Mouse (Mus musculus) CH12.LX (cell line): Measurements from ENCODE around the gene C8g.

Source experiments
- BHLHE40 ChIP-seq: IDR thresholded peaks from 2 replicates; pipeline ENCODE4 v1.6.1; 2011; ENCODE audit warnings: mild to moderate bottlenecking, low read depth, low read length, improper control_type of control experiment
- CHD1 ChIP-seq: IDR thresholded peaks from 2 replicates; pipeline ENCODE4 v1.6.1; 2012; ENCODE audit warnings: low read depth, low read length, improper control_type of control experiment, inconsistent platforms
- CTCF ChIP-seq, 2 experiments: IDR thresholded peaks in 1 of 2; conservative IDR thresholded peaks in 1 of 2; 2 replicates each; pipeline ENCODE4 v1.5.1; 2011 to 2012; ENCODE audit warnings: low read depth in 2 of 2, low read length in 2 of 2, improper control_type of control experiment in 1 of 2, inconsistent platforms in 1 of 2, mild to moderate bottlenecking in 1 of 2, moderate library complexity in 1 of 2
- EP300 ChIP-seq: IDR thresholded peaks from 2 replicates; pipeline ENCODE4 v1.6.1; 2011; ENCODE audit warnings: low read length, improper control_type of control experiment
- HCFC1 ChIP-seq: IDR thresholded peaks from 2 replicates; pipeline ENCODE4 v1.6.1; 2012; ENCODE audit warnings: low read depth, mild to moderate bottlenecking, inconsistent platforms, low read length, improper control_type of control experiment
- IRF4 ChIP-seq: IDR thresholded peaks from 2 replicates; pipeline ENCODE4 v1.6.1; 2014; ENCODE audit warnings: low read depth, mild to moderate bottlenecking, inconsistent platforms, low read length, improper control_type of control experiment
- MAFK ChIP-seq: IDR thresholded peaks from 2 replicates; pipeline ENCODE4 v1.6.1; 2011; ENCODE audit warnings: low read length, improper control_type of control experiment; ENCODE audit not compliant: insufficient replicate concordance
- MAZ ChIP-seq: IDR thresholded peaks from 2 replicates; pipeline ENCODE4 v1.6.1; 2012; ENCODE audit warnings: low read depth, mild to moderate bottlenecking, inconsistent platforms, low read length, improper control_type of control experiment, moderate library complexity
- NRF1 ChIP-seq: IDR thresholded peaks from 2 replicates; pipeline ENCODE4 v1.6.1; 2014; ENCODE audit warnings: low read depth, mild to moderate bottlenecking, inconsistent platforms, low read length, improper control_type of control experiment, moderate library complexity
- POLR2A ChIP-seq: IDR thresholded peaks from 2 replicates; pipeline ENCODE4 v1.6.1; 2011; ENCODE audit warnings: low read depth, mild to moderate bottlenecking, improper control_type of control experiment, low read length
- POLR2AphosphoS2 ChIP-seq: IDR thresholded peaks from 2 replicates; pipeline ENCODE4 v1.6.1; 2011; ENCODE audit warnings: low read depth, low read length, improper control_type of control experiment
- RAD21 ChIP-seq: IDR thresholded peaks from 2 replicates; pipeline ENCODE4 v1.6.1; 2011; ENCODE audit warnings: low read depth, mild to moderate bottlenecking, low read length, improper control_type of control experiment, moderate library complexity
- USF1 ChIP-seq: IDR thresholded peaks from 2 replicates; pipeline ENCODE4 v1.6.1; 2014; ENCODE audit warnings: low read depth, mild to moderate bottlenecking, inconsistent platforms, low read length, improper control_type of control experiment

GRCm38 (mm10) chr2:25482969-25483368 lies 18.6 kb downstream of the C8g start:
- TF ChIP-seq CTCF (conservative IDR thresholded peaks at IDR 0.05 in 1 of 2, IDR thresholded peaks at IDR 0.05 in 1 of 2; ENCODE audit: low read depth in 2 of 2, low read length in 2 of 2) (peak; percentile 42 to 91; a peak in 3 of 4 replicates), IRF4 (no peak), HCFC1 (no peak; the same call in 1 of the 2 replicates), EP300 (no peak), POLR2A (no peak), MAZ (0 out of 2 replicates have a peak, but pooled peaks have one; percentile 24), POLR2AphosphoS2 (no peak), BHLHE40 (no peak), MAFK (no peak), NRF1 (no peak), USF1 (no peak), RAD21 (peak; percentile 95), CHD1 (no peak)
